Mouse (Mus musculus) bone marrow, adult 2 months (tissue): Measurements from ENCODE around the gene Ttn.

Source experiments
- CTCF ChIP-seq: fragments of 200-500 bp; IDR thresholded peaks from 2 replicates; pipeline ENCODE4 v1.5.1; 2011; ENCODE audit warnings: low read length, control low read depth; ENCODE audit not compliant: control insufficient read depth, insufficient read depth
- POLR2A ChIP-seq: fragments of 200-500 bp; IDR thresholded peaks from 2 replicates; pipeline ENCODE4 v1.6.1; 2011; ENCODE audit warnings: low read depth, mild to moderate bottlenecking, control low read depth, low read length, borderline replicate concordance; ENCODE audit not compliant: control insufficient read depth

DNA sequence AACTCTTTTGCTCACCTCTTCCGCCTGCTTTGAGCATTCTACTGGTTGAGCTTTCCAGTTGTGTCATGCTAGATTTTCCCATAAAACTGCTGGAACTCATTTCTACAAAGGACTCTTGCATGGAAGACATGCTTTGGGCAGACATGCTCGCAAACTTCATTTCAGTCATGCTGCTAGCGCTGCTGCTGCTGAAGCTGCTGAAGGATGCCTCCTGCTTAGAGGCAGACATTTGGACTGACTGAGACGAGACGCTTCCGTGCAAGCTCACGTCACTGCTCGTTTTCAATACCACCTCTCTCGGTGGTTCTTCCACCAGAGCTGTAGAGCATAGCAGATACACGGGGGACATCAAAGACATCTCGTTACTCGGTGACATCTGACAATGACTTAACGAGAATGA is 276.7 kb downstream of the Ttn start:
- no peak for TF ChIP-seq POLR2A
- no peak for TF ChIP-seq CTCF
